Mouse (Mus musculus): ENCODE data around the gene Arfgef3.
"Not testable (repeated sequence)": the region's sequence is repeated elsewhere in the genome, so short reads cannot be mapped to it uniquely, and the experiment has no call there.

The Arfgef3 gene

GRCm38 (mm10) chr10:18562940-18563339 lies 180.8 kb downstream of the Arfgef3 start:
- DNase-seq = peak; percentile 37 to 41

- peak; percentile 3 to 6 for DNase-seq
Measured at GRCm38 (mm10) chr10:18561445-18561844, 182.3 kb downstream of the Arfgef3 start.

- not testable (repeated sequence) for DNase-seq
Measured at GRCm38 (mm10) chr10:18559076-18559475, 184.7 kb downstream of the Arfgef3 start.

GRCm38 (mm10) chr10:18549321-18550216 lies 194.2 kb downstream of the Arfgef3 start:
- DNase-seq = no peak

GRCm38 (mm10) chr10:18547381-18547780 lies 196.4 kb downstream of the Arfgef3 start:
- DNase-seq = no peak

DNA sequence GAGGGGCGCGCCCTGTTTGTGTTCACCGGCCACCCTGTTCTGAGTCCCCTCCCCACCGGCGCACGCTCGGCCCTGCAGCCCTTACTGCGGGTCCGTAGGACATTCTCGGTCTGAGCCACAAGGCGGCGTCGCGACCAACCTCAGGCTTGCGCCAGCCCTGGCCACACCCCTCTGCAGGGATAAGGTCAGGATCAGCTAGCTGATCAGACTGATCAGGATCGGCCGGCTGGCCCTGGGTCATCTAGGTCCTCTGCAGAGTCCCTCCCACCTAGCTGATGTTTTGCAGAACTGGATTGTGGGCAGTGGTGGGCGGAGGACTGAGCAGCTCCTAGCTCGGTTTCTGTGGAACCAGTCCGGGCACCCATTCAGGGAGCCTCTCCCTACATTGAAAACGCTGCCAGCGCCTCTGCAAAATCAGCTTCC lies 197.9 kb downstream of the Arfgef3 start, which contains the start of gene Hebp2:
TSS of gene Hebp2 (minus strand) at position 264 of the 423 bp plus-strand sequence.
- peak in 1 of 2 experiments; percentile 27 for DNase-seq

DNA sequence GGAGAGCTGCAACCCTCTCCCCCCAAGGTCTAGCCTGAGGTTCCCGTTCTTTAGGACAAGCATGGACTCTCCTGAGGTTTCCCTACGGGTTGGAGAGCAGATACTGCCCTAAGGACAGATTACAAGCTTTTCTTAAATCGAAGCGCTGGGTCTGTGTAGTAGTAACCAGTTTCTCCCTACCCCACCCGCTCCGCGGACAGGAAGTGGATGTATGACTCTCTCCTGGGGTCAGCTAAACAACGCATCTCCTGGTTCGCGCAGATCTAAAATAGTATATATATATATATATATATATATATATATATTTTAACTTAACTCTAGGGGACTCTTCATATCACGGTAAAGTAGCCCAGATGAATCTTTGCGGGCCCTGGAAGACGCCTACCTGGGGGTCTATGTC lies 198.4 kb downstream of the Arfgef3 start:
- no peak for DNase-seq

GRCm38 (mm10) chr10:18536889-18537288 lies 206.9 kb downstream of the Arfgef3 start:
- DNase-seq = no peak

DNA sequence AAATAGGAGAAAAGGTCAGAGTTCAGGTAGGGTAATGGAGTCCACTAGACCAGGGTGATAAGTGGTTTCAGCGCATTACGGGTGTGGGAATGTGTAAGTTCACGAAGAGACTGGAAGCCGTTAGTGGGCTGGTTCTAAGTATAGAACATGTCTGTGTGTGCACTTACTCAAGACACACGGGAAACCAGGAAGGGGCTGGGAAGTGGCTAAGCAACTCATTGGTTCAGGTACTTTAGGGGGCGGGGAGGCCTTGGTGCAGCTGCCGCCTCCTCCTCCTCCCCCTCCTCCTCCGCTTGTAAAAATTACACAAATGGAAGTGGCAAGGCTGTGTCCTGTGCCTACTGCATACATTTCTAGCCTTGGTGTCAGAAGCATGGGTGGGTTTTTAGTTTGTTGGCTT lies 211.5 kb downstream of the Arfgef3 start:
- DNase-seq = no peak

Measured in B cell, adult 2 months (primary cell).